Mouse (Mus musculus) erythroid progenitor cell, adult 5-6 weeks (primary cell): ENCODE measurements around the gene Kansl1. TPM values are rescaled to one million over a fixed set of nuclear protein-coding genes. Genes with fewer than 3 reads are reported as not detected.
A peak's percentile ranks its signal among the peaks of the same experiment; 100 is the strongest.

Experiments used
- ATAC-seq: replicated peaks from 2 replicates; pipeline ENCODE4 v1.8.0; 2016; ENCODE audit warnings: moderate number of reproducible peaks, mild to moderate bottlenecking, moderate TSS enrichment, inconsistent platforms; ENCODE audit not compliant: poor library complexity, low FRiP score, severe bottlenecking
- total RNA-seq, 2 experiments: library from RNA; stranded (forward) in 1 of 2; stranded (reverse) in 1 of 2; fragments of 150-400 nt in 1 of 2; fragments of 186-747, 209-891 nt in 1 of 2; gene quantifications; 2 replicates each; pipeline versions ENCODE4 v1.2.3 to v1.2.4; 2015 to 2017; ENCODE audit warnings: low replicate concordance in 2 of 2

The Kansl1 gene
- total RNA-seq, 2 experiments from 2014 or later, result 19.8 to 29.8 TPM

DNA sequence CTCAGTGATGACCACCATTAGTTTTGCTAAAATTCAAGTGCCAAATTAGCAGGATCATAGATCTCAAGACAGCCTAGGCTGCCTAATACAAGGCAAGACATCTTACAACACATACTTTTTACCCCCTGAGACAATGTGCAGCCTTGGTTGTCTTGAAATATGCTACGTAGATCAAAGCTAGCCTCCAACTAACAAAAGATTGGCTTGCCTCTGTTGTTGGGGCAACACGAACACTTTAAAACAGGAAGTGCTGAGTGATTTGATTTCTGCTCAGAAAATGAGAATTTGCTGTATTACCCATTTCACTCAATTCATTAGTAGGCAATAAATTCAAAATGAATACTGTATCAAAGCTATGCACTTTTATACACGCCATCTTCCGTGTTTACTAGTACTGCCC lies 86.8 kb downstream of the Kansl1 start:
- no peak for ATAC-seq

DNA sequence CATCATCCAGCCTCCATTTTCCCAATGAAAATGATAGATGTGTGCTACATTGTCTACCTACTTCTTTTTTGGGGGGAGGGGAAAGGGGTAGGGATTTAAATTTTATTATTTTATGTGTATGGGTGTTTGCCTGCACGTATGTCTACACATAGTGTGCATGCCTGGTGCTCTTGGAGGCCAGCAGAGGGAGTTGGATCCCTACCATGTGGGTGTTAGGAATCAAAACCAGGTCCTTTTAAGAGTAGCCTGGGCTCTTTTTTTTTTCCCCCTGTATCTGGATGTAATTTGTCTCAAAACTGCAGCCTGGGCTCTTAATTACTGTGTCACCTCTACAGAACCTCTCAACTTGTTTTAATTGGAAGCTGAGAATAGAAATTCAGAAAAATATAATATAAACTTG lies 89.0 kb downstream of the Kansl1 start:
- ATAC-seq, result no peak

DNA sequence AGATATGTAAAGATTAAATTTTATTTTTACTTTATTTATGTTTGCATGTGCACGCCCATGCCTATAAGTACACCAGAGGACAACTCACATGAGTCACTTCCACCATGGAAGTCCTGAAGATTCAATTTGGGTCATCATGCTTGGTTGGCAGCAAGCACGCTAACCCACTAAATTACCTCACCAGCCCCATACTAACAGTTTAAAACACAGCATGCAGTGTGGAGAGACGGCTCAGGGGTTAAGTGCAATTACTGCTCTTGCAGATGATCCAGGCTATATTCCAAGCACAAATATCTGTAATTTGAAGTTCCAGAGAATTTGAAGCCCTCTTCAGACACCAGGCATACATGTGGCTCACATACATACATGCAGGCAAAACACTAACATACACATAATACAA lies 92.4 kb downstream of the Kansl1 start:
- ATAC-seq, result no peak

DNA sequence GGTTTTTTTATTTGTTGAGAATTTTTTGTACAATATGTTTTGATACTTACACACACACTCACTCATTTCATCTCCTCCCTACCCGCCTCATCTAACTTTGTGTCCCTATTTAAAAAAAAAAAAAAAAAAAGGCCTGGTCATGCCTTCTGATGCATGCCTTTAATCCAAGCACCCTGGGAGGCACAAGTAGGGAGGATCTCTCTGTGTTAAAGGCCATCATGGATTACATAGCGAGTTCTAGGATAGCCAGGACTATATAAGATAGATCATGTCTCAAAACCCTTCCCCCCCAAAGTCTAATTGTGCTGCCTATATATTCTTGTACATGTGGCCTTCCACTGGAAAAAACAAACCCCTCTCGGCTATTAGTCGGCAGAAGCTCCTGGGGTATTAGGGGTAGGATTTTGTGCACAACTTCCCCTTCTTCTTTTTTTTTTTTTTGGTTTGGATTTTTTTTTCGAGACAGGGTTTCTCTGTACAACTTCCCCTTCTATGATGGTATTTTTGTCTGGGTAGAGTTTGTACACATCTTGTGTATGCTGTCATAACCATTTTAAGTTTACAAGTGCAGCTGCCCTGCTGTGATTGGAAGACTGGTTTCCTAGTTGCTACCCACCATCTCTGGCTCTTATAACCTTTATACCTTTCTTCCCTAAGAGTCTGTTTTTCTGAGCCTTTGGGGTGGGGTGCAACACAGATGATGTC lies 101.0 kb downstream of the Kansl1 start:
- ATAC-seq, result no peak

DNA sequence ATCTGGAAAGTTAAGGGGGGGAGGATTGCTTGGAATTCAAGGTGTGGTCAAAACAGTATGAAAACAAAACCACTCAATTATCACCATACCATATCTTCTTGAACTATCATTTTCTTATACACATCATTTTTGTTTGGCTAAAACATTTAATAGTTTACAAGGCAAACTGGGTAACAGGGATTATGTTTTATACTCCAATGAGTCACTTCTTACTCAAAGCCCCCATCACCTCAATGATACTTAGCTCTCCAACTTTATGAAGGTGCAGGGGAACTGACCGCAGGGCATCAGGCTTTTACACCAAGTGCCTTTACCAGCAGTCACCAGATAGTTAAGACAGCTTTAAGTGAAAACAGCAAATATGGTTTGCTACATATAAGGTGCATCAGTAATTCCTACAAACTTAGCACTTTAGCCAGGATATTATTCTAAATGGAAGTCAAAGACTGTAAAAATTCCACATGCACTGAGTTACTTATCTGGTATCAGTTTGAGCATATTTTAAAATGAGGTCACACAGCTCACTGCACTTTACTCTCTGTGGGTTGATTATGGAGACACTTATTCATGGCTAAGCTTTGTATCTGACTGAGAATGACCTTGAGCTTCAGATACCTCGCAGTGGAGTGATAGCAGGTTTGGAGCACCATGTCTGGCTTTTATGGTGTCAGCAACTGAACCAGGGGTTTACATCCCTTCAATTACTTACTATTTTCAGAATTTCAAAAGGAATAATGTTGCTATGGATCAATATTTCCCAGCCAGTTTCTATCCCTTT lies 104.6 kb downstream of the Kansl1 start:
- ATAC-seq, result no peak

DNA sequence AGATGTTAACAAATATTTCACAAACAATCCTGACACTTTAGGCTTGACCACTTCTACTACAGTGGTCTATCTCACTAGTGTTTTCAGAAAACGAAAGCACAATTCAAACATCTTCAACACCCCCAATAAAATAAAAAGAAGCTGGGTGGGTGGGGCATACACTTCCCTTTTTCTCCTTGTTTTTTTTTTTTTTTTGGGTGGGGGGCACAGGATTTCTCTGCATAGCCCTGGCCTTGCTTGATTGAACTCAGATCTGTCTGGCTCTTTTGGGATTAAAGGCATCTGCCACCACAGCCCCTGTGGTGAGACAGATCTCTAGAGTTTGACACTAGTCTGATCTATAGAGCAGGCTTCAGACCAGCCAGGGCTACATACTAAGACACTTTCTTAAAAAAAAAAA lies 106.0 kb downstream of the Kansl1 start:
- ATAC-seq, result no peak

DNA sequence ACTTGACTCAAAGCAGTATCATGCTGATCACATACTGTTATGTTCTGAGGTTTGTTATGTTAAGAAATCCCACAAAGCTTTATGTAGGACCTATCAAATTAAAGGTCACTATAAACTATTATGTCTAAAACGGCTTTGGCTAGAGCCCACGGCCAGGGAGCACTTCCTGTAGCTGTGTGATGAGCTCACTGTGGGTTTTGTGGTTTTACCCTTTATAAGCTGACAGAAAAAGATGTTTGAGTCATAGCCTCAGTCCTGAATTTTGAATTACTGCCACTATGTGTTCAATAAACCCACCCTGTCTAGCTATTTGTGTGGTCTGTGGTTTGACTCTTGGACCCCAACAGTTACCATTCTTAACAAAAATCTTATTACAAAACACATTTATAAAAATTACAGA lies 106.9 kb downstream of the Kansl1 start:
- ATAC-seq, result no peak

DNA sequence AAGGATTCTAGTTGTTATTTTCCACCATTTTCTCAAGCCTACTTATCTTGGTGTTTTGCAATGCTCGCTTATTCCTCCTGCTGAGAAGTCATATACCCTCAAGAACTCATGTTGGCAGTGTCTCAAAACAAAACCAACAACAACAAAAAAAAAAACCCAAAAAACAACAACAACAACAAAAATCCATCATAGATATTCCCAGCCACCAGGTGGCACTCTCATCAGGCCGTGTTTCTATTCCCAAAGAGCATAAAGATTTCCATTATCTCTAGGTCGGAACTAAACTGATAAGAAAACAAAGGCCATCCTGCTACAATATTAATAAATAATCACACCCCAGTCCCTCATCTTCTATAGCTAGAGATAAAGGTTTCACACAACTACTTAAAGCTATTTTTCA lies 121.7 kb downstream of the Kansl1 start:
- ATAC-seq, result no peak

DNA sequence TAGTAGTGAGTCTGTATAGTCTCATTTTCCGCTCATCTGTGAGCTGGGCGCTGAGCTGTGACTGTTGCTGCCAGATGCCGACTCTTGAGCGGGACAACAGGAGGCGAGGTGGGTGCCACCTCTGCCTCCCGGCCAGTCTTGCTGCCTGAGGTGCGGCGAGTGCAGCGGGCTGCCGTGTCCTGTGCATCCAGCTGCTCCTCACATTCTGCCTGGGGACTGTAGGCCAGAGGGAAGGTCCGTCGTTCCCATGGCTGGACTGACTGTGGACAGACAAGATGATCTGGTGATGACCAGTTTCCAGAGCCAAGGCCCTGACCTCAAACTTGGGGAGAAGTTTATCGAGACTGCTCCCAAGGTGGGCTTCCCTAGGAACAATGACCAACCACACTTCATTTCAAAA lies 133.7 kb downstream of the Kansl1 start:
- ATAC-seq, result no peak

DNA sequence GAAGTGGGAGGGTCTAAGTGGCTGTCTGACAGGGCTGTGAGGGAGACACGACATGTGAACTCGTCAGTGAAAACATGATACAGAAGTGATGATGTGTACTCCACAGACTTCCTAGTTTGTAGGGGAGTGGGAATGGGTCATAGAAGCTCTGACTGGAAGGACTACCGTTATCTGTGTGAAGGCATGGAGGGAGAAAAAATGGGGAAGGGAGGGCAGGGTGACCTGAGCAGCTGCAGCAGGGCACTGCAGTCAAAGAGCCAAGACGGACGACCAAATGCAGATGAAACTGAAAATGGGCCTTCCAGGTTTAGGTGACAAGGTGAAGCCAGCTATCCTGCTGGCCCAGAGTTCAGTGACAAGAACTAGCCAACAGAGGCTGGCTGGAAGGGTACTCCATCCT lies 134.5 kb downstream of the Kansl1 start:
- no peak for ATAC-seq

DNA sequence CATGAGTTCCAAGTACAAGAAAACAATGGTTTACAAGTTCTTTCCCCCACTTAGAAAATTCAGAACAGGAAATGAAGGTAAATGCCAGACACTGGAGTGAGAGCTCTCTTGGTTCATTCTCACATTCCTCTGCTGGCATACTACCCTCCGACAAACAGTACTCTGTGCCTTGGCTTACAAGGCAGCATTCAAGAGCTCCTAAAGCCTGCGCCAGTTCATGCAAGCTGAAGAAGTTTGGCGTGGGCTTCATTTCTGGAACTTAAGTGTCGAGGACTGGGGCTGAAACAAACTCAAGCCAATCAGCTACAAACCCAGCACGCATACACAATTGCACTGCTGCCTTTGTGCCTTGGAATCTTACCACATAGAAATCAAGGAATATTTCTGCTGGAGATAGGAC lies 136.6 kb downstream of the Kansl1 start:
- ATAC-seq, result no peak

DNA sequence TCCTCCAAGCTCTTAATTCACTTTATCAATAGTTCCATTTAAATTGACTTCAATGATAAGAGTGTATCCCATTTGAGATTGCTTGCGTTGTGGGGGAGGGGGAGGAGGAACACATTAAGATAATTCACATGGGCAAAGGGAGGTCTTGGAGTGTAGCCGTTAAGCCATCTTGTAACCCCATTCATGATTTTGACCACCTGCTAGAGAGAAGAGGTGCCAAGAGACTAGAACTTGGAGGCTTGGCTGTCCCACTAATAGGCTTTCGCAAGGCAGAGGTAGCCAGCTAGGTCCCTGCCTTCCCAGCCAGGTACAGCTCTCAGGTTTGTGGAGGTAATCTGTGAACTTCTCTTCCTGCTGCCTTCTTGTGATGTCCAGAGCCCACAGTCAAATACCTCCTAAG lies 137.5 kb downstream of the Kansl1 start:
- no peak for ATAC-seq

DNA sequence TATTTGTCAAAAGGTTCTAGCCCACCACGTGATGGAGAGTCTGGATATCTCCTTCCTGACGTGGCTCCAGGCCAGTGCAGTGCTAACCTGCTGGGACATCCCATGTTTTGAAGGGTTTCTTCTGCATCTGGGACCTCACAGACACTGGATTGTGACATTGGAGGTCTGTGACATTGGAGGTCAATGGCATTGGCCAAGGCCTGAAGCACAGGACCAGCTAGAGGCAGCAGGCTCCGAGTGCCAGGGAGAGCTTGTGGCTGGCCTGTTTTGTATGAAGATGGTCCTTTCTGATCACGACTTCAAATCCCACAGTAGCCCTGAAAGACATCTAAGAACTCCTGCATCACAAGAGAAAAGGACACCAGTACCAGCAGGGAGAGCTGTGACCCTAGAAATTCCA lies 138.5 kb downstream of the Kansl1 start:
- ATAC-seq, result no peak

DNA sequence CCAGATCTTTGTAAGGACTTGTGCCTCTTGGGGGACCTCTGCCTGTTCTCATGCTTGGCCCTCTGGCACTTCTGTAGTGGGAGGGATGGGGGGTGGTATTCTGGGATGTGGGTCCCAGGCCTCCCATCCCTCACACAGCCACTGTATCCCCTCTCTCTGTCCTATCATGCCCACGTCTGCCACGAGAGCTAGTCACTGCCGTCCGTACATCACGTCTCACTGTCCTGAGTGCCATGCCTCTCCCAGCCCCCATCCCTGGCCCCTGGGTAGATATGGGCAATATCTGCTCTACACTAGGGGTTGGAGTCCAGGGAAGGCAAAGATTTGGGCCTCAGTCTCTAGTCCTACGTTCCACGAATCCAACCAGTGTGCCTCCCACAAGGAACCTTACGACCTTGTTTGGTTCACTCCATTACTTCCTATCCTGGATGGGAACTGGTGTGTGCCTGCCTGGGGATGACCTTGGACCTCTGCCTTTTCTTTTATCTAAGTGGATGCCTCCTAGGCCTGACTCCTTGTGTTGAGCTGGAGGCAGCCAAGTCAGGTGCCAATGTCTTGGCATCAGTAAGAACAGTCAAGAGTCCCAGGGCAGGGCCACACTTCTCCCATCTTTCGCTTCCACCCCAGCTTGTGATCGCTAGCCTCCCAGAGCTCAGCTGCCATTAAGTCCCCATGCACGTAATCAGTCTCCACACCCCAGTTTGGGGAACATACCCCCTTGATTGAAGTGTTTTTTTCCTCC lies 139.3 kb downstream of the Kansl1 start:
- ATAC-seq, result no peak

DNA sequence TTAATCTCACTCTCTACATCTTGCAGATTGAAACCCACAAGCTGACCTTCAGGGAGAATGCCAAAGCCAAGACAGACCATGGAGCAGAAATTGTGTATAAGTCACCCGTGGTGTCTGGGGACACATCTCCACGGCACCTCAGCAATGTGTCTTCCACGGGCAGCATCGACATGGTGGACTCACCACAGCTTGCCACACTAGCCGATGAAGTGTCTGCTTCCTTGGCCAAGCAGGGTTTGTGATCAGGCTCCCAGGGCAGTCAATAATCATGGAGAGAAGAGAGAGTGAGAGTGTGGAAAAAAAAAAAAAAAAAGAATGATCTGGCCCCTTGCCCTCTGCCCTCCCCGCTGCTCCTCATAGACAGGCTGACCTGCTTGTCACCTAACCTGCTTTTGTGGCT lies 140.7 kb downstream of the Kansl1 start:
- ATAC-seq, result no peak

DNA sequence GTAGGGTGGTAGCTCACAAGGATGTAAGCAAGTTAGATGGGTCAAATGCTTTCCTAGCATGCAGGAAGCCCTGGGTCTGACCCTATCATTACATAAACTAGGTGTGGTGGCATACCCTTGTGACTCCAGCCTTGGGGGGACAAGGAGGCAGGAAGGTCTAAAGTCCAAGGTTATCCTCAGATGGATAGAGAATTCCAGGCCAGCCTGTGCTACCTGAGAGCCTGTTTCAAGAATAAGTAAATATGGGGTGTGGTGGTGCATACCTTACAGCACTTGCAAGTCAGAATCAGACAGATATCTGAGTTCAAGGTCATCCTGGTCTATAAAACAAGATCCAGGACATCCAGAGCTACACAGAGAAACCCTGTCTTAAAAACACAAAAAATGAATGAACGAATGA lies 141.2 kb downstream of the Kansl1 start:
- no peak for ATAC-seq

DNA sequence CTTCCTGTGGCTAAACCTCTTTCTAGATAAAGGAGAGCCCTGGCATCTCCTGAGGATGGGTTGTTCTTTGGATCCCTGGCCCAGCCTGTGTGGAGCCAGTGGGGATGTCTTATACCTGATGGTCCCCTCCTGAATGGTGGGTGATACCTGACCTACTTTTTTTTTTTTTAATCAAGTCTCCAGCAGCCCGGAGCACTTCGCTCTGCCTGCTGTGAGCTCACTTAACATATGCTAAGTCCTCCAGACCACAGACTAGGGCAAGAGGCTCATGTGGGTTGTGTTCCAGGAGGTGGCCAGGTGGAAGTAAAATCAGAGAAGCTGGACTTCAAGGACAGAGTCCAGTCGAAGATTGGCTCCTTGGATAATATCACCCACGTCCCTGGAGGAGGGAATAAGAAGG lies 146.5 kb downstream of the Kansl1 start:
- no peak for ATAC-seq

DNA sequence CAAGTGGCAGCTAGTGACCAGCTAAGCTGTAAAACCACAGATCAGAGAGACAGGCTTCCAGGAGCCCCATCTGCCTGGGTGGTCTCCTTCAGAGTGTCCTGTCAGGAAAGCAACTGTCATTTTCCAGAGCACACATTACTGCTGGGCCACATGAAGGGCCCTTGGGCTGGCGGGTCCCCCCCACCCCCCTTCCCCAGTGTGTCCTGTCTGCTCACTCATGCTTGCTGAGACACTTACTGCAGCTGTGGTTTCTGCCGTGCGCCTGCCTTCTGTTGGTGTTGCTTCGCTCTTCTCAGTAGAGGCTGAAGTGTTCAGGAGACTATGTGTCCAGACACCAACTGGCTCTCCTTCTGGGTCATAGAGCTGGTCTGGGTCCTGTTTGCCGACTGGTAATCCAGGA lies 148.2 kb downstream of the Kansl1 start:
- ATAC-seq, result no peak

DNA sequence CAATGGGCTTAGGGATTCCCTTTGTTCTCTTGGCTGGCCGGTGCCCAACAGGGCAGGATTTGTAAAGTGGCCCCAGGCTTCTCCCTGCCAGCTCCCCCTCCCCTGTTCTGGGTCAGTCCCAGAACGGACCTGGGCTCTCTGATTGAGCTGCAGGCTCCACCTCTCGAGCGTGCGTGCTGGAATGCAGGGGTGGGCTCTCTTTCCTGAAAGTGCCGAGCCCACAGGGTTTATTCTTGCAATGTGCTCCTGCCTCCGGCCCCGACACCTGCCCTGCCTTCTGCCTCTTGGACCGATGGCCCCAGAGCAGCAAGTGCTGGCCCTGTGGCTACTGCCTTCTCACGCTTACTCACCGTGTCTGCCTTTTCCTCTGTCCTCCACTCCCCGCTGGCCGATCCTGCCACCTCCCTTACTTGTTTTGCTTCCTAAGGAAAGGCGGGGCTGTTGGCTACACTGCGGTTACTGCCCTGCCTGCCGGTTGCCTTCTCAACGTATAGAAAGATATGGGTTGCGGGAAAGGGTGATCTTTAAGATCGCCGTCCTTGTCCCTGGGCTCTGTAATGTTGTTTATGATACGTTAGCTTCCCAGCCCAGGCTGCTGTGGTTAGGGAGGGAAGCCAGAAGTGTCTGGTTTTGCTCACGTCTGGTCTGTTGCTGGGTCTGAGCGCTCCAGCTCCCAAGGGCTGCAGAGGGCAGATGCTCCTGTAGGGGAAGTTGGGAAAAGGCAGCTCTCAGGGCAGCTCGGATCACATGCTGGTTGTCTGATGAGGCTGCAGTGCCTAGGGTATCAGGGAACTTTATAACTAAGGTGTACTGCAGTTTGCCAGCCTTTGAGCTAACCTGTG lies 149.5 kb downstream of the Kansl1 start:
- 0 out of 2 replicates have a peak, but pooled peaks have one; percentile 39 for ATAC-seq

DNA sequence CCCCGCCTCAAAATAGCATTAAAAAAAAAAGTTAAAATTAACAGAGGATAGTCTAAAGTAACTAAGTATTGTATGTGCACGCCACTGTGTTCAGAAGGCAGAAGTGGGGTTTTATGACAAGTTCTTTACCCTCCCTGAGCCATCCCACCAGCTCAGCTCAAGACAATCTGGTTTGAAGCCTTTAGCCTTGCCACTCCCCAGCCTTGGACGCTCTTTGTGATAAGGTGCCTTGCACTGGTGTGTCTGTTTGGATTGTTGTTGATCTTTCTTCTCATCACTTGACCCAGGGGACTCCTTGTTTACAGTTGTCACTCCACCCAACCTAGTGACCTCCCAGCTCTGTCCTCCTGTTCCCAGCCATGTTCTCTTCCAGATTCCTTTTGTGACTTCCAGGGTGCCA lies 151.0 kb downstream of the Kansl1 start:
- ATAC-seq, result no peak
